Mouse (Mus musculus) neutrophil, adult 5-6 weeks (primary cell): ENCODE measurements around the gene Dab1. TPM values are rescaled to one million over a fixed set of nuclear protein-coding genes. Genes with fewer than 3 reads are reported as not detected.

Source experiments
- ATAC-seq: fragments of 151-379, 151-347 bp; 2 replicates; pipeline ENCODE4 v1.8.0; 2017; ENCODE audit warnings: mild to moderate bottlenecking, moderate TSS enrichment; ENCODE audit not compliant: insufficient number of reproducible peaks, poor library complexity, low FRiP score, severe bottlenecking; ENCODE audit errors: extremely low read depth
- total RNA-seq: library from RNA; stranded (forward); fragments of 200-1000 nt; gene quantifications from 2 replicates; pipeline ENCODE4 v1.2.3, GENCODE M21; 2017

Gene Dab1
- total RNA-seq, 1 experiment from 2014 or later = not detected

DNA sequence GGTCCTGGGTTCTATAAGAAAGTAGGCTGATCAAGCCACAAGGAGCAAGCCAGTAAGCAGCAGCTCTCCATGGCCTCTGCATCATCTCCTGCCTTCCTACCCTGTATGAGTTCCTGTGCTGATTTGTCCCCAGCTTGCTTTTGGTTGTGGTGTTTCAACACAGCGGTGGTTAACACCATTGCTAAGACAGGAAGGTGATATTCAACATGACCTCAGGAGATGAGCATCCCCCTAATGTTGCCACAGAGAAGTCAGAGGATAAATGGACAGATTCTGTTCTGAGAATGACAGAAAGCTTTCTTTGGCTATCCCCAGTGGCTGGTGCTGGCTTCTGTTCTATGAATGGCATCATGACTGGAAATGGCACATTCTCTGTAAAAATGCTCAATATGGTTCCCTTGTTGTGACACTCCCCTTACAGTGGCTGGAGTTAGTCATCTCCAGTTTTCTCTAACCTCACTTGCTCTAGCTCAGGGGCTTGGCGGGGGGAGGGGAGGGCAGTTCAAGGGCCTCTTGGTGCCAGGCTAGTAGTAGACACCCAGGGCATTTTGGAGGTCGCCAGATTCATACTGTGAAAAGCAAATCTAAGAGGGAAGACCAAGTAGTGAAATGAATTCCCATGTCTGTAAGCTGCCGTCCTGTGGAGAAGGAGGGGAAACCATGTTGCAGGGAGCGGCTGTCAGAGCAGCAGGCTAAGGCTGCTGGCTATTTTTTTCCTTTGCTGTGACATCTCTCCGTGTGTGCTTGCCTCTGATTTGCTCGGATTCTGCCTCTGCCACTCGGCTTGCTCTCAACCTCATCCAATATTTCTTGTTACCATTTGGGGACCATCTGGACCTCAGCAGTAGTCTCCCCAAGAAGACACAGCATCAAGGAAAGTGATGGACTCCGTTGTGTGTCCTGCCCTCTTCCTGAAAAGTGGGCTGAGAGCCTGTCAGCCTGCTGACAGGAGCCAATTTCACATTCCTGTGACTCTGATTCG lies 1086.8 kb downstream of the Dab1 start:
- no peak for ATAC-seq

DNA sequence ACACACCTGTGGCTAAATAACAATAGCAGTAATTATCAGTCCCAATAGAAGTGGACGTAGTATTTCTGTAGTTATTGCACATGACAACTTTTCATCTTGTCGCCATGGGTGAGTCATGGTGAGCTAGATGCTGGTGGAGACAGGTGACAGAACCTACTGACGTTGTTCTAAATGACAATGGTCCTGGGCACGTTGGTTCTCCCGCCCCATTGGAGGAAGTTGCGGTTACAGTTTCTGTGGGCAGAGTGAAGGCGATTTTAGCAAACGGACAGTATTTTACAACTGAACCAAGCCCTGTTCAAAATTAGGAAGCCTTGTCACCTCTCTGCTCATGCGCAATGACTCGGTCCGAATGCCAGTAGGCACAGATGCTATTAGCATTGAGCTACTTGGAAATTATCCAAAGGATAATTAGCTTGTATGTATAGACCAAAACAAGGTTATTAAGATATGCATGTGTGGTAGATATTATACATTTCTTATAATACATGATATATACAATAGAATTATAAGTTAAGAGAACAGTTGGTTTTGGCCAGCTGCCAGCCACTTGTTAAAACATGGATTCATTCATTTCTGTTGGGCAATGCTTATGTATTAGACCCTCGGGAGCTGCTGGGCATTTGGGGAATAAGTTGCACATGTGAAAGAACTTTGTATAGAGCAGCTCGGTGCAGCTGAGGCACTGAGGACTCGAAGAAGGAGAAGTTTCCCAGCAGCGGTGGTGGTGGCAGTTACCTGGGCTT lies 1093.4 kb downstream of the Dab1 start:
- no peak for ATAC-seq

DNA sequence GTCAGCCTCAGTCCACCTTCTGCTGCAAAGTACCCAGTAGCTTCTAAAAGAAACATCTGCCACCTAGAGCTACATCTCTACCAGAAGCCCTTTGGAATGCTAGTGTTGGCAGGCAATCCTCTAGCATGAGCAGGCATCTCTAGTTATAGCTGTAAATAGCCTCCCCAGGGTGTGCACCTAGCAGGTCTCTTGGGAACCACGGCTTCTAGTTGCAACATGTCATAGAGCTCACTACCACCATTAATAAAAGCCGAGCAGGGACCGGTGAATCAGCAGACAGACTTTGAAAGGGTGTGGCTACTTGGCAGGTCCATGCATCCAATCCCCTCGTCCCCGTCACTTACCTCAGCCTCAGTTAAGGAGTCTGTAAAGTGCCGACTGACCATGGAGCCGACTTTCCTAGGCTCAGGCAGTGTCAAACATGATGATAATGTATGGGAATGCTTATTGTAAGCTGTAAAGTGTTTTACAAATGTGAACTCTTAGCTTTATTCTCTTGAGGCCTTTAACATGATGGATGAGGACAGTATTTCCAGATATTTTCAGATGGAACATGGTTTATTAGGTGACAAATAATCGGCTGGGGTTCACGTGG lies 1095.9 kb downstream of the Dab1 start:
- ATAC-seq = no peak

DNA sequence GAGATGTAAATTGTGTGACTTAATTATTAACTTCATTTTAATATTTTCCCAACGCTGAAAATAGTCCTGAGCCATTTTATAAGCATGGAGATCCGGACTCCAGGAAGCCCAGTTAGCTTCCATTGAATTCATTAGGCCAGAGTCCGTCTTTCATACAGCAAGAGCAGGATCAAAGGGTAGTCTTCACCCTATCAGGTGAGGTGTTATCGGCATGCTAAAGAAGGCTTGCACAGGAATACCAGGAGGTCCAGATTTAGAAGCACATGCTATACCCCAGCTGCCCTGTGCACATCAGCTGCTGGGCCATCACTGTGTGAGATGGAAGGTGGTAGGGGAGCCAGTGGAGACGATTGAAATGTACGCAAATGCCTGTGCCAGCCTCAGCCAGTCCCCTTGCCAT lies 1096.7 kb downstream of the Dab1 start:
- no peak for ATAC-seq

DNA sequence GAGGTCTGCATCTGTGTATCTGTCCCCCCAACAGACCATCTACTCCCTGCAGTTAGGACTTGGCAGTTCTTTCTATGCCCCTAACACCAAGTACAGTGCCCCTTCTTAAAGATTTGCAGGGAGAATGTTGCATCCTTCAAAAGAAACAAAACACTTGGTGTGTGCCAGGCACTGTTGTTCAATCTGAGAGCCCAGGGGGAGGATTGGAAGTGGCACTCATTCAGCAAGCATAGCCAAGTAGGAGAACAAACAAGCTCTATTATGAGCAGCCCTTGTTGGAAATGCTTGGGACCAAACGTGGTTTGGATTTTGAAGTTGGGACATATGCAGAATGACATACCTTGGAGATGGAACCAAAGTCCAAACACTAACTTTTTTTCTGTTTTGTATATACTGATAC lies 1097.3 kb downstream of the Dab1 start:
- ATAC-seq = no peak

DNA sequence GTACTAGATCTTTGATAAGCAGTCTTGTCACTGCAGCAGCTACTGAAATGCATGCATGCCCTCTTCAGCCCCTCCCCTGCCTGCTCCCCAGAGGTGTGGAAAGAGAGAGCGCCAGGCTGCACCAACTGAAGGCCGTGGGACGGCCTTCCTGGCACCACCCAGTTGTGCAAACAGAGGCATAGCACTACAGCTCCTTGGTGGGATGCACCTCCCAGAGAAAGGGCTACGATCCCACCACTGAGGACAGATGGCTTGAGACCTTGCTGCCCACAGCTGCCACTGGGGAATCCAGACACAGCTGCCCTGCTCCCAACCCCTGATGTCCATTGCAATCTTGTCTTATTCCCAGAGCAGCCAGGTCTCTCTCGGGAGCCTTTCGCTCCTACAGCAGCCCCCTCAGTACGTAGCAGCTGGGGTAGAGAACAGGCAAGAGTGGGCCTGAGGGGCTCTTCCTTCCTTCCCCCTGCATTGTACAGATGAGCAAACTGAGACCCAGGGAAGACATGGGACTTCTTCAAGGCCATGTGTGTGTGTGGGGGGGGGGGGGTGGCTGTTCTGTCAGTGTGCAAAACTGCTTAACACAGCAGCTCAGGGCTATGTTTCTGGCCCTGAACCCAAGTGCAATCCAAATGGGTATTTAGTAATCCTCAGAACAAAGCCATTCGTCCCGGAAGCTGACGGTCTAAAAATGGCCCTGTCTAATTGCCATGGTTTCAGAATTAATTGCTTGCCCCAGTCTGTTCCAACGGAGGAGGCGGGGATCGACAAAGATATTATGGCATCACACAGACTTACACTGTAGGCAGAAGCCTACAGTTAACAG lies 1100.0 kb downstream of the Dab1 start:
- ATAC-seq = no peak

DNA sequence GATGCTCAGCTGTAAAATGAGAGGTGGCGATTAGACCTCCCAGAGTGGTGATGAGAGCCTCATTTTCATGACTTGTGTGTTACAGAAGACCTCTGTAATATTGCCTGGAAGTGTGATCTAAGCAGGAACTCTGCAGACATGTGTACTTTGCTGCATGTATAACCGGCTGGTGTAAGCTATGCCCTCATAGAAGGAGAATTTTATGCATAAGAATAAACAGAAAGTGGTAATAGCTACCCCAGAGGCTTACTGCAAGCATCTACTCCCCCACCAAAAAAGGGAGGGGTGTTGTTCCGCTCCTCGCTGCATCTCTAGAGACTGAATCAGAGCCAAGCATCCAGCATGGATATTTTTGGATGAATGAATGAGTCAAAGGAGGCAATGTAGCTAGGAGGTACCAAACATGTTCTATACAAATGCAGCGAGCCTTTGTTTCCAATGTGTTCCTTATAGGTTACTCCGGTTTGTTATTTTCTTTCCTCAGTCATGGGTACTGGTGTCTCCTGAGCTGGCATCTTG lies 1104.4 kb downstream of the Dab1 start:
- no peak for ATAC-seq

DNA sequence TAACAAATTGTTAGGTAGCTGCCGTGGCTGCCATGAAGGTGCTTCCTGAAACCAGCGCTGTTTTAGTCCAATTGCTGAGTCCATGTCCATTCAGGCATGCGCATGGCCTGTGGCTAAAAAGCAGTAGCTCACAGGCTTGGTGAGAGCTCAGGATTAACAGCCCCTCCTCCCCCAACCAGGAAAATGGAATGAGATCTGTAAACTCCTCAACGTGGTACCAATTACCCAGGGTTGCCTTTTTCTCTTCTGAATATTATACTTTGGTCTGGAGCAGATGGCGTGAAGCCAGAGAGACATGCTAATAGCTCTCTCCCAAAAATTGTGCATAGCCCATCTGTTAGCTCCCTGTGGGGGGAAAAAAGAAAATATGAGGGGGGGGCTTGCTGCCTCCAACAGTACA lies 1105.1 kb downstream of the Dab1 start:
- no peak for ATAC-seq

DNA sequence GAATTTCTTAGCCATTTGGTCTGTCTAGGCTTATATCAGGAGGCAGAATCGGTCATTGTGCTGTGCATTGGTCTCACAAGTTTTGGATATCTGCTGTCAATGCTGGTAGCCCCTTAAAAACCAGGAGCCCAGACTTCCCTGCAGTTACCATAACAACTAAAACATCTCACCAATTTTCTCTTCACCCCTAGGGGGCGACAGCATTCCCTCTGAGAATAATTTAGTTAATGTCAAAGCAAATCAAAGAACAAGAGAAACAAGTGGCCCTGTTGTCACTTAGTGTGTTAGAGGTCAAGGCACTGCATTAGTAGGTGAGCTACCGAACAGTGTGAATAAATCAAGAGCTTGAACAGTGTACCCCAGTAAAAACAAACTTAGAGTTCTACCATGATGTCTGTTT lies 1106.5 kb downstream of the Dab1 start:
- no peak for ATAC-seq

DNA sequence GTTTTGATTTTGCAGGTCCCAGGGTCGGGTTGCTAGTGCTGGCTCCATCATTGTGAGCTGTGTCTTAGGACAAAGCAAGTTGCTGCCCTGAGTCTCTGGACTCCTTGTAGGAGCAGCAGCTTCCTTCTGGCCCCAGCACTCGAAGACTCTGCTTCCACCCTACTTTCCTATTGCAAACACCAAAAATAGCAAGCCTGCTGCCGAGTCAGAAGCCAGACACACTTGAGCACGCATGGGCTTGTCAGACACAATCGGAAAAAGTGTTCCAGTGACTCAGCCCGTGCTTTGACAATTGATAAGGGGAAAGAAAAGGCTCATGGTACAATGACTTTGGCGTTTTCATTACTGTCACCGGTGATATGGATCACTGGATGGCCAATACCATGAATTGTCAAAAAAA lies 1110.0 kb downstream of the Dab1 start:
- ATAC-seq = no peak

DNA sequence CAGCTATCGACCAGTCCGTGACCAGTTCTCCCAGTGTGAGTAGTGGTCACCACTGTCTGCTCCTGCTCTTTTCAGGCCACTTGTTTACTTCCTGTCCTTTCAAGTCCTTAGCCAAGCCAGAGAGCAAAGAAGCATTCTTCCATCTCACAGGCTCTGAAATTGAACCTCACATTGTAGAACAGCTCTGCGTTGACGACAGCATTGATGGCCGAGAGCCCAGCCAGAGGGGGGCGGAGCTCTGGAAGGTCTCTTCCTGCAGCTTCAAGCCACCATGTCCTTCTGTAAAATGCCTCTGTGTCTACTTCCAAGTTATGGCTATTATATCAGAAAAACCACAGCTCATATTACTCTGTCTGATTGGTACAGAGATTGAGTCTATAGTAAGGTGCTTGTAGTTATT lies 1127.3 kb downstream of the Dab1 start:
- no peak for ATAC-seq

DNA sequence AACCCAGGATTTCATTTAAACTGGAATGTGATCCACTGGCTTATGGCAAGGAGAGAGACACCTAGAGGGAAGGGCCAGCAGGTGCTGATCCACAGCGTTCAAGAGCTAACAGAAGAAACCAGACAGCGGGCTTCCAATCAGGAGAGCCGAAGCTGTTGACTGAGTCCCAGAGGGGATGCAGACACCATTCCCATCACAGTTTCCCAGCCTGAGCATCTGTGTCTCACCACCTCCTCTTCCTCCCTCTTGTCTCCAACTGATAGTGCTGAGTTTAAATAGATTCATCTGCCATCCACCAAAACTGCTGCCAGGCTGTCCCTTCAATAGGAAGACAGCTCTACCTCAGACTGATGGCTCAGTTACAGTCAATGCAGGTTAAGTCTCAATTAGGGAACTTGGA lies 1134.9 kb downstream of the Dab1 start:
- no peak for ATAC-seq

DNA sequence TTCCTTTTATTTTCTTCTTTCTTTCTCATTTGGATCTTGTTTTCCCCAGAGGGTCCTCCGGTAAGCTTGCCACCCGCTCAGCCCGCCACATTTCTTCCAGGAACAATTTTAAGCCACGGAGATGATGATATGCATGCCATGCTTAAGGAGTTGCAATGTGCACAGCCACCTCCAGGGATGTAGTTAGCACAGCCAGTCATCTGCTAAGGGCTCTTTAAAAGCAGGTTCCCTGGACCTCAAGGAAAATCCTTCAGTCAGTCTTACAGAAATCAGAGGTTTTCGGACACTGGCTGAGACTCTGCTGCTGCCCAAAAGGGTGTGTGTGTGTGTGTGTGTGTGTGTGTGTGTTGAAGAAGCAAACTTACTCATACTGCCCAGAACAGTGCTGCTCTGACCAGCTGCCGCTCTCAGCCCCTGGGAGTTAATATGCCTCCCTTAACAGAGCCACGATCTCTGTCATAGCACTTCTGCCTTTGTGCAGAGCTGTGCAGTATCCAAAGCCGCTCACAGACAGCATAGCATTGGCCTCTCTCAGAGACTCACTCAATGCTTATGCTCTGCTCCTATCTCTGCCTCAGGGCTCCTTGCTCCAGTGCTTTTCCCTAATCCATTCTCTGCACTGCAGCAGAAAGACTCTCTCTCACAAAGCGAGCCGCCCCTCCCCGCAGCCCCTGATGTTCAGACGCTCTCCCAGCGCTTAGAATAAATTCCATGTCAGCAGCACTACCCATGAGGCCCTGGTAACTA lies 1141.9 kb downstream of the Dab1 start:
- no peak for ATAC-seq

DNA sequence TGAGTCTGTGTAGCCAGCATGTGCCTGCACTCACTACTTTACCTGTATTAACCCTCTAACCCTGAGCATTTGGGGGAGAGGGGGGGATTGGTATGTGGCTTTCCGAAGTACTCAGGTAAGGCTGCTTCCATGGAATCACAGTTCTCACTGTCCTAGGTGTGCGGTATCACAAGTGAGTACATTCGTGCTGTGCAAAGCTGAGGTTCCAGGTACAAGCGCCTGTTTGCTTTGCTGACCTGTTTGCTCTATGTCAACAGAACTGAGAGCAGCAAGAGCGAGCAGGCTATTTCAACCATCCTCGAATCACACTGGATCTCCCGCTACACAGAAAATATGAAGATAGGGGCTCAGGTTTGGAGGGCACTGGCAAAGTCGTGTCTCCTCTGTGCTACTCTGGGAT lies 1146.9 kb downstream of the Dab1 start, which contains the start of gene C8b:
Gene C8b (plus strand): TSS at position 253 of the 400 bp plus-strand sequence.
- no peak for ATAC-seq

DNA sequence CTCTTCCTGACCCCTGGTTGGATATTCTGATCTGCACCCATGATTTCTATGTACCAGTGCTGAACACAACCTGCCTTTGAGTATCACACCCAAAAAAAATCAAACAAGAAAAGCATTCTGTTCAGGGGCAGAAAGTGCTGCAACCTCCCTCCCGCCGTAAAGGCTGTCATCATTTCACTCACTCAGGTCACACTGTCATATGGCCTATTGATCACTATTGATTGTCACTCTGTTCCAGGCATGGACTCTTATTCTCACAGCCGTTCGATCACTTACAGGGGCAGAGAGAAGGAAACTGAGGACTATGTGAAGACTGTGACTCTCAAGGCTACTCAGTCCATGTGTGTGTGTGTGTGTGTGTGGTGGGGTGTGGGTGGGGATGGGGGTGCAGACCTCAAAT lies 1149.0 kb downstream of the Dab1 start:
- no peak for ATAC-seq

DNA sequence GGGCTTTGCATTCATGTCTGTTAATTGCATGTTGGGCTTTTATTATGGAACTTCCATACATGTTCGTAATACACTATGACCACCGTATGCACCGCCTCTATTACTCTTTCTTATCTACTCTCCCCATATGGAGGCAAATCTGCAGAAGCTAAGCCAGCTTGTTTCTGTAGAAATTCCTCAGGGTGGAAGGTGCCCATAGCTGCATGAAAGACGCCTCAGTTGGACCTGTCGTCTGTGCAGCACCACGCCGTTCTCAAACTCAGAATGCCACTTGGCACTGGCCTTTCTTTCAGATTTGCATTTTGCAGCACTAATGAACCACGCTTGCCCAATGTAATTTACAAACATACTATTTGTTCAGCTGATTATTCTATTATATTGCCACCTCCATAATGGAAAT lies 1150.4 kb downstream of the Dab1 start:
- ATAC-seq = no peak

DNA sequence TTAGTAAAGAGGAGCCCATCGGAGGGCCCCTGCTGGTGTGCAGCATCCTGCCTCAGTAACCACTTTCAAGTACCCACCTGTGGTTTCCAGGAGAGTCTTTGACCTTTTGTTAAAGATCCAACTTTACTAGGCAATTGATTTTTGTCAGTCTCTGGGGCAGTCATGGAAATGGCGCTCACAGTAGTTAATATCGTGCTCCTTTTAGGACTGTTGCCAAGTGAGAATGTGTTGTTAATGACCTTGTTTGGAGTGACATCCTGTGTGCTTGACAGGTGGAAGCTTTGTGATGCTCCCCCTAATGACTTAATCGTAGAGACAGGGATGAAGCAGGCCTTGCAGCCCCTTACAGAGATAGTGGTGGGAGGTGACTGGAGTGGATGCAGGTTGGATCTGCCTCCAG lies 1151.2 kb downstream of the Dab1 start:
- no peak for ATAC-seq

DNA sequence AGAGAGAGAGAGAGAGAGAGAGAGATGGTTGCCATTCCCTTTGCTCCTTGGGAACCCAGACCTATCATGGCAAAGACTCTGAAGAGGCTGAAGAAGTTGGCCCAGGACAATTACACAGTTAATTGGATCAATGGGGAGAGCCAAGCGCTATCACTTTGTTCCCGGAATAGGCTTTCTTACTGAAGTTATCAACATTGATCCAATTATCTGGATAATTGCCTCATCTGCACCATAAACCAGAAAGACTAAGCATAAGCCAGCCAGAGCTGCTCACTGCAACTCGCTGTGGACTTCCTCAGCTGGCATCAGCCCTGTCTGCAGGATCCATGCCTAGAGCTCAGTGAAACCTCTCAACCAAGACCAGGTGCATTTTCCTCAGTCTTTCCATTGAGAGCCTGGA lies 1156.4 kb downstream of the Dab1 start:
- ATAC-seq = no peak
